Mouse (Mus musculus) colon, adult 2 months (tissue): ENCODE measurements around the gene Fgfr4. TPM values are rescaled to one million over a fixed set of nuclear protein-coding genes. Genes with fewer than 3 reads are reported as not detected.

Experiments
- polyA plus RNA-seq: library from polyadenylated mRNA; depleted of rRNA; stranded (reverse); fragments of >200 nt; gene quantifications from 2 replicates; pipeline ENCODE4 v1.2.3, GENCODE M21; 2012; rRNA removed

Gene Fgfr4
- polyA plus RNA-seq, result 22.1 and 31.2 TPM in 2 replicates

DNA sequence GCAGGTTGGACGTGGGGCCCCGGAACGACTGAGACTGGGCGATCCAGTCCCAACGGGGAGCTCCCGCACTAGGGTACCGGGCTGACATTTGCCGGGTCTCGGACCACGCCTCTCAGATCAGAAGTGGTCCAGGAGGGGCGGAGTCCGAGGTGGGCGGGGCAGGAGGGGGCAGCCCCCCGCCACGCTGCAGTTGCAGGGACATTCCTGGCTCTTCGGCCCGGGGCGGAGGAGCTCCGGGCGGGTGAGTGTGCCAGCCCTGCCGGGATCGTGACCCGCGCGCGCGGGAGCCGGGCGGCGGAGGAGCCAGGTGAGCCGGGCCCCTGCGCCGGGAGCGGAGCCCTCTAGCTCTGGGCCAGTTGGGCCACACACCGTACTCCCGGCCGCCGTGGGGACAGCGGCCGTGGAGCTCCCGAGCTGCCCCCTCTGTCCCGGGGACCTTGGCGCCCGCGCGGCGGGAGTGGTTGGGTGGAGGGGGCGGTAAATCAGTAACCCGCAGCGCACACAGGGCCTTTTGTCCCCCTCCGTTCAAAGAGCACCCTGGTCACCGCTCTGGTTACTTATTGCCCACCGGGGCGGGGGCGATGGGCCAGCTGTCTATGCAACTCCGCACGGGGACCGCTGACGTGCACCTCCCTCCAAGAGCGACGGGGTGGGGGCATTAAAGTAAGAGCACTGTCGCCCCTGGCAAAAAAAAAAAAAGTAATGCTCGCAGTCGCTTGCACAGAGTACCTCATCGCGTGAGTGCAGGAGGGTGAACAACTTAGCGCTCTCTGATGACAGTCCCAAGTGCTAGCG is at the start of gene Fgfr4:
TSS of gene Fgfr4 (plus strand) at position 20 of the 795 bp plus-strand sequence.

DNA sequence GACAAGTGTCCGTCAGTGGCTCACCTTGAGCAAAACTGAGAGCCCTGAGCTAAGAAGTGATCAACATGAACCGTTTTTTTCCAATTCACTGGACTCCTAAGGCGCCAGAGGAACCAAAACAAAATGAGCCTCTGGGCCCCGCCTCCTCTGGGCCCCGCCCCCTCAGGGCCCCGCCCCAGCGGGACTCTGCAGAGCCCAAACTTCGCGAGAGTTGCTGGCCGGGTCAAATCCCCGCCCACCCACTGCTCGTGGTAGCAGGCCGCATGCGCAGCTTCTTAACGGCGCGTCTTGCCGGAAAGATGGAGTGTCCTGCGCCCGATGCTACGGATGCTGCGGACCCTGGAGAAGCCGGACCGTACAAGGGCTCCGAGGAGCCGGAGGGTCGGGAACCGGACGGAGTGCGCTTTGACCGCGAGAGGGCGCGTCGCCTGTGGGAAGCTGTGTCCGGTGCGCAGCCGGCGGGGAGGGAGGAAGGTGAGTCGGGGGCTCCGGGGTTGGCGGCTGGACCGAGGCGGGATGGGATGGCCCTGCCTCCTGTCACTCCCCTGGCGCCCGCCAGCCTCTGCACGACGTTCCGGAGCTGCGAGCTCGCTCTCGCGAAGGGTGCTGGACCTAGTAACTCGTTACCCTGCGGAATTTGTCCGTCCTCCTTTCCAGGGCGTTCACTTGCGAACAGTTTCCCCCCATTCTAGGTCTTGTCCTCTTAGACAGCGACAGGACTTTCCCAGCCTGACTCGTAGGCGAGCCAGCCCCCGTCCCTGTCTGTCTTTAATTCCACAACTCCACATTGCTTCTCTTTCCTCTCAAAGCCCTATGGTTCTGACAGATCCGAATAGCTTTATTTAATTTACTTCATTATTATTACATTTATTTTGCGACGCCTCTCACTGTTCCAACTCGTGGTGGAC is 47.1 kb upstream of the Fgfr4 start, which contains the start of gene Zfp346:
TSS of gene Zfp346 (plus strand) at position 267 of the 908 bp plus-strand sequence.

DNA sequence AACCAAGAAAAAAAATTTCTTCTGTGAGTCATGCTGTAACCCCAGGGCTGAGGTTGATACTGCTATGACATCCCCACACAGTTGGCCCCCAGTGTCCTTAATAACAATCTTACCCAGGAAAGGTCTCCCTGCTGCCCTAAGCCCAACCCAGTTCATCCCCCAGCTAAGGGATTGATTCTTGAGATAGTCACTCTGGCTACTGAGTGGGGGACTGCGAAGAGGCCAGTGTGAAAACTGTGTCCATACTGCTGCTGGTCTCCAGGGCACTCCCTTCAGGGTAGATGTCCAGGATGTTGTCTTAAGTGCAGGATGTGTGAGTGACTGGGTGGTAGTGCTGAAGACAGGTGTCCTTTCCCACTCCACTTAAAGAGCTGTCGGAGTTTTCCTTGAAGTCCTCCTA is 19.0 kb upstream of the Fgfr4 start, which contains the start of gene Gm17617:
TSS of gene Gm17617 (minus strand) at position 101 of the 400 bp plus-strand sequence.

GRCm38 (mm10) chr13:55209649-55210192 is 57.3 kb downstream of the Fgfr4 start, which contains the start of gene Nsd1:
Nsd1 (plus strand) TSS chr13:55209782.

Other genes with a start within 250 kb of the Fgfr4 start
- 6.4 and 7.5 TPM in 2 replicates for gene Unc5a, start 203.2 kb upstream of the Fgfr4 start, polyA plus RNA-seq
- gene Hk3, start 131.3 kb upstream of the Fgfr4 start, polyA plus RNA-seq, result 1.9 and 2.2 TPM in 2 replicates
- 1.9 and 2.7 TPM in 2 replicates for gene Uimc1, start 52.3 kb upstream of the Fgfr4 start, polyA plus RNA-seq
- 9.0 and 10.5 TPM in 2 replicates for gene Zfp346, start 47.3 kb upstream of the Fgfr4 start, polyA plus RNA-seq
- not detected in 2 replicates for gene Gm17617, start 19.1 kb upstream of the Fgfr4 start, polyA plus RNA-seq
- gene Nsd1, start 57.1 kb downstream of the Fgfr4 start, polyA plus RNA-seq, result 10.7 and 13.2 TPM in 2 replicates
- 566 and 652 TPM in 2 replicates for gene Prelid1, start 167.9 kb downstream of the Fgfr4 start, polyA plus RNA-seq
- gene Rab24, start 169.3 kb downstream of the Fgfr4 start, polyA plus RNA-seq, result 75.2 and 86.3 TPM in 2 replicates
- 10.4 and 11.5 TPM in 2 replicates for gene Mxd3, start 177.2 kb downstream of the Fgfr4 start, polyA plus RNA-seq
- gene Lman2, start 210.1 kb downstream of the Fgfr4 start, polyA plus RNA-seq, result 99.2 and 117 TPM in 2 replicates
- gene Rgs14, start 217.1 kb downstream of the Fgfr4 start, polyA plus RNA-seq, result 4.9 and 5.9 TPM in 2 replicates
- 1.0 and 1.6 TPM in 2 replicates for gene Slc34a1, start 245.5 kb downstream of the Fgfr4 start, polyA plus RNA-seq